Comparison of ENCODE assay signal across 12 mouse cellular contexts in genomic region chr9:69715445-69715844, GRCm38 (mm10). TPM values are rescaled to one million over a fixed set of nuclear protein-coding genes. Genes with fewer than 3 reads are reported as not detected.
A peak's percentile ranks its signal among the peaks of the same experiment; 100 is the strongest.
DNase-seq lines count a peak whose midpoint lies in the region; ATAC-seq and TF ChIP-seq lines count a peak whose summit lies in the region.
"Had no signal": no experiment of that assay in that cellular context is flagged by ENCODE, and none has a peak within 500 bp of the region (broad histone marks: within the 10 kb centered on the region; RNA-seq: fewer than 3 reads in every experiment).

No protein-coding gene starts in this region.

- no peak overlapping the region for H3K4me3 ChIP-seq in hindbrain, embryonic 12.5 days
- H3K4me3 ChIP-seq in hindbrain, embryonic 16.5 days (ENCODE audit: low read length), result no peak overlapping the region
- no peak overlapping the region for H3K4me3 ChIP-seq in kidney, postnatal 0 days (replicated peaks; ENCODE audit: low read depth, low read length)
- no peak overlapping the region for H3K4me3 ChIP-seq in neural tube, embryonic 11.5 days (ENCODE audit: low read depth, low read length)

- WGBS in hindbrain, embryonic 12.5 days, result 8% methylated on average over 12 of the region's 12 CpGs
- 7% methylated on average over 12 of the region's 12 CpGs for WGBS in hindbrain, embryonic 16.5 days
- 9% methylated on average over 12 of the region's 12 CpGs for WGBS in kidney, postnatal 0 days
- 7% methylated on average over 12 of the region's 12 CpGs for WGBS in neural tube, embryonic 11.5 days

- no peak for TF ChIP-seq CTCF in kidney, postnatal 0 days (IDR thresholded peaks at IDR 0.05; ENCODE audit: low read depth)

- no peak overlapping the region for H3K4me2 ChIP-seq in hindbrain, embryonic 12.5 days (replicated peaks)
- H3K4me2 ChIP-seq in hindbrain, embryonic 16.5 days (ENCODE audit: low read length), result no peak overlapping the region
- H3K4me2 ChIP-seq in kidney, postnatal 0 days (ENCODE audit: low read length), result peak overlapping the region; percentile 13; the same call in 1 of the 2 replicates
- 0 out of 2 replicates have a peak overlapping the region, but pooled peaks have one; percentile 3 for H3K4me2 ChIP-seq in neural tube, embryonic 11.5 days (ENCODE audit: low read depth)

- no peaks in the 10 kb centered on the region for H3K9me3 ChIP-seq in hindbrain, embryonic 12.5 days (replicated peaks)
- no peaks in the 10 kb centered on the region for H3K9me3 ChIP-seq in hindbrain, embryonic 16.5 days (ENCODE audit: control insufficient read depth, low read length)
- H3K9me3 ChIP-seq in kidney, postnatal 0 days (replicated peaks; ENCODE audit: low read length), result no peaks in the 10 kb centered on the region
- no peaks in the 10 kb centered on the region for H3K9me3 ChIP-seq in neural tube, embryonic 11.5 days (ENCODE audit: control insufficient read depth, low read length)

- H3K4me1 ChIP-seq in hindbrain, embryonic 12.5 days, result peaks cover 28% of the 10 kb centered on the region
- no peaks in the 10 kb centered on the region for H3K4me1 ChIP-seq in hindbrain, embryonic 16.5 days (ENCODE audit: control insufficient read depth, insufficient read depth, low read depth, low read length)
- H3K4me1 ChIP-seq in kidney, postnatal 0 days (replicated peaks; ENCODE audit: insufficient read depth, low read length), result no peaks in the 10 kb centered on the region
- peaks cover 26% of the 10 kb centered on the region for H3K4me1 ChIP-seq in neural tube, embryonic 11.5 days (ENCODE audit: control insufficient read depth, insufficient read depth, low read length)

- peak; percentile 54 for DNase-seq in embryo, embryonic 10.5 days (ENCODE audit: low spot score)
- DNase-seq in kidney, postnatal 0 days (ENCODE audit: low spot score), result peak; percentile 33
- DNase-seq in neural tube, embryonic 11.5 days (ENCODE audit: low spot score), result peak; percentile 36
- DNase-seq in urinary bladder, postnatal 36 days (ENCODE audit: low spot score in 2 of 2), result no peak
- no peak for DNase-seq in layer of hippocampus, postnatal 14 days (ENCODE audit: low spot score in 2 of 2)
- DNase-seq in urinary bladder, postnatal 4 days (ENCODE audit: low spot score in 2 of 2), result no peak
- DNase-seq: adrenal gland, postnatal 36 days; lung, adult 2 months had no signal

- no peak for ATAC-seq in hindbrain, embryonic 12.5 days (ENCODE audit: low FRiP score)
- no peak for ATAC-seq in hindbrain, embryonic 16.5 days
- ATAC-seq in kidney, postnatal 0 days (replicated peaks; ENCODE audit: low FRiP score, low read depth), result peak; percentile 36; the same call in 1 of the 2 replicates
- ATAC-seq in neural tube, embryonic 11.5 days (ENCODE audit: insufficient read depth, low FRiP score, low TSS enrichment), result no peak

- peak overlapping the region; percentile 69; the same call in 1 of the 2 replicates for H3K27ac ChIP-seq in hindbrain, embryonic 12.5 days
- no peak overlapping the region for H3K27ac ChIP-seq in hindbrain, embryonic 16.5 days (ENCODE audit: low read depth, low read length)
- H3K27ac ChIP-seq in kidney, postnatal 0 days, result no peak overlapping the region
- H3K27ac ChIP-seq in neural tube, embryonic 11.5 days (ENCODE audit: low read depth, low read length), result no peak overlapping the region; the same call in 1 of the 2 replicates

- H3K9ac ChIP-seq in hindbrain, embryonic 12.5 days, result no peak overlapping the region
- no peak overlapping the region for H3K9ac ChIP-seq in hindbrain, embryonic 16.5 days (ENCODE audit: low read depth, low read length)
- H3K9ac ChIP-seq in kidney, postnatal 0 days (ENCODE audit: low read depth, low read length), result no peak overlapping the region
- no peak overlapping the region for H3K9ac ChIP-seq in neural tube, embryonic 11.5 days (ENCODE audit: low read length)

- no peaks in the 10 kb centered on the region for H3K27me3 ChIP-seq in hindbrain, embryonic 12.5 days
- H3K27me3 ChIP-seq in hindbrain, embryonic 16.5 days (replicated peaks; ENCODE audit: control insufficient read depth, insufficient read depth, low read length), result no peaks in the 10 kb centered on the region; the same call in 1 of the 2 replicates
- no peaks in the 10 kb centered on the region for H3K27me3 ChIP-seq in kidney, postnatal 0 days (ENCODE audit: insufficient read depth, low read length)
- no peaks in the 10 kb centered on the region for H3K27me3 ChIP-seq in neural tube, embryonic 11.5 days (ENCODE audit: control insufficient read depth, insufficient read depth, low read length)

- no peaks in the 10 kb centered on the region for H3K36me3 ChIP-seq in hindbrain, embryonic 12.5 days
- H3K36me3 ChIP-seq in hindbrain, embryonic 16.5 days (ENCODE audit: control insufficient read depth, insufficient read depth, low read length), result no peaks in the 10 kb centered on the region
- H3K36me3 ChIP-seq in kidney, postnatal 0 days (ENCODE audit: insufficient read depth, low read length), result no peaks in the 10 kb centered on the region
- no peaks in the 10 kb centered on the region for H3K36me3 ChIP-seq in neural tube, embryonic 11.5 days (ENCODE audit: control insufficient read depth, insufficient read depth, low read length)

RNA-seq across cellular contexts. Expression of gene Foxb1, which starts 45.3 kb away (rescaled TPM):
- 5.5 and 7.5 TPM in 2 replicates for polyA plus RNA-seq in hindbrain, embryonic 12.5 days (2016; fragmentation: Nextera tagmentation; extraction: Ambion mirVana)
- 6.9 TPM in 2 replicates for polyA plus RNA-seq in hindbrain, embryonic 16.5 days (2015; fragmentation: Nextera tagmentation; extraction: Ambion mirVana)
- not detected in 2 replicates for polyA plus RNA-seq in kidney, postnatal 0 days (2015; fragmentation: Nextera tagmentation; extraction: Ambion mirVana)
- polyA plus RNA-seq in neural tube, embryonic 11.5 days (2014; fragmentation: Nextera tagmentation; extraction: Ambion mirVana), result 3.7 and 4.2 TPM in 2 replicates
- total RNA-seq in layer of hippocampus, postnatal 14 days (2021), result not detected
- total RNA-seq: adrenal gland, postnatal 36 days; gastrocnemius, adult 8-10 months; layer of hippocampus, adult 8-10 months had no signal
- polyA plus RNA-seq: lung, adult 2 months had no signal

Comparison
In these comparisons a context has a peak if more than half of its experiments do, and no peak if none do; other contexts are left out.
1. H3K4me2 ChIP-seq: peak in kidney, postnatal 0 days (single experiment) and neural tube, embryonic 11.5 days (single experiment); none in hindbrain, embryonic 12.5 days (single experiment) and hindbrain, embryonic 16.5 days (single experiment).
2. DNase-seq: peak in embryo, embryonic 10.5 days (single experiment), kidney, postnatal 0 days (single experiment) and neural tube, embryonic 11.5 days (single experiment); none in urinary bladder, postnatal 36 days (0 of 2), layer of hippocampus, postnatal 14 days (0 of 2) and urinary bladder, postnatal 4 days (0 of 2).